8 mouse cellular contexts compared by ENCODE assay signal in genomic region chr11:74376847-74377246, GRCm38 (mm10). TPM values are rescaled to one million over a fixed set of nuclear protein-coding genes. Genes with fewer than 3 reads are reported as not detected.
DNase-seq lines count a peak whose midpoint lies in the region; ATAC-seq and TF ChIP-seq lines count a peak whose summit lies in the region.

No protein-coding gene starts in this region.

- no peaks in the 10 kb centered on the region for H3K9me3 ChIP-seq in lung, embryonic 14.5 days (ENCODE audit: low read depth, low read length)

- H3K4me1 ChIP-seq in lung, embryonic 14.5 days (ENCODE audit: insufficient read depth), result no peaks in the 10 kb centered on the region

- H3K4me3 ChIP-seq in lung, embryonic 14.5 days (ENCODE audit: low read depth, low read length), result no peak overlapping the region

- no peak overlapping the region for H3K27ac ChIP-seq in lung, embryonic 14.5 days (ENCODE audit: low read depth)

- H3K9ac ChIP-seq in lung, embryonic 14.5 days, result no peak overlapping the region

- 71% methylated on average over 3 of the region's 3 CpGs for WGBS in lung, embryonic 14.5 days

- H3K27me3 ChIP-seq in lung, embryonic 14.5 days (ENCODE audit: insufficient read depth, low read length), result no peaks in the 10 kb centered on the region

- TF ChIP-seq CTCF in lung, embryonic 14.5 days (IDR thresholded peaks at IDR 0.05; ENCODE audit: low read depth), result peak; percentile 79

- no peak overlapping the region for H3K4me2 ChIP-seq in lung, embryonic 14.5 days

- ATAC-seq in CD4-positive, CD25-positive, alpha-beta regulatory T cell, adult 4 months, result no peak
- no peak for ATAC-seq in lung, embryonic 14.5 days (ENCODE audit: insufficient read depth)

- H3K36me3 ChIP-seq in lung, embryonic 14.5 days (ENCODE audit: insufficient read depth), result no peaks in the 10 kb centered on the region

- peak; percentile 56 for DNase-seq in CD4-positive, CD25-positive, alpha-beta regulatory T cell, adult 2 months (ENCODE audit: low read depth, low spot score)
- peak; percentile 73 for DNase-seq in MN1 (ENCODE audit: low spot score)
- peak; percentile 47 to 69 for DNase-seq in cerebellum, postnatal 4 days (ENCODE audit: low spot score in 2 of 2)
- peak; percentile 44 for DNase-seq in heart, adult 8-10 months (ENCODE audit: low spot score)
- DNase-seq in kidney, postnatal 14 days, result peak; percentile 52
- DNase-seq in lung, embryonic 14.5 days, result peak; percentile 72
- DNase-seq in right cerebral cortex, adult 18-20 months, result peak; percentile 75

RNA-seq across cellular contexts. Expression of gene Olfr412, which starts 15.0 kb away (rescaled TPM):
- polyA plus RNA-seq in CD4-positive, CD25-positive, alpha-beta regulatory T cell, adult 4 months (2017; shearing (Covaris generic)), result not detected
- not detected for total RNA-seq in heart, adult 8-10 months (2022)
- not detected in 2 replicates for polyA plus RNA-seq in lung, embryonic 14.5 days (2014; fragmentation: Nextera tagmentation; extraction: Ambion mirVana)

RNA-seq across cellular contexts. Expression of gene Olfr411, which starts 24.4 kb away (rescaled TPM):
- not detected for polyA plus RNA-seq in CD4-positive, CD25-positive, alpha-beta regulatory T cell, adult 4 months (2017; shearing (Covaris generic))
- total RNA-seq in heart, adult 8-10 months (2022), result not detected
- not detected in 2 replicates for polyA plus RNA-seq in lung, embryonic 14.5 days (2014; fragmentation: Nextera tagmentation; extraction: Ambion mirVana)

RNA-seq across cellular contexts. Expression of gene Olfr410, which starts 39.0 kb away (rescaled TPM):
- not detected for polyA plus RNA-seq in CD4-positive, CD25-positive, alpha-beta regulatory T cell, adult 4 months (2017; shearing (Covaris generic))
- not detected for total RNA-seq in heart, adult 8-10 months (2022)
- not detected in 2 replicates for polyA plus RNA-seq in lung, embryonic 14.5 days (2014; fragmentation: Nextera tagmentation; extraction: Ambion mirVana)
